Mouse (Mus musculus) retina, postnatal 1 day (tissue): ENCODE data around the gene Plgrkt.
A peak's percentile ranks its signal among the peaks of the same experiment; 100 is the strongest.
"Not testable (repeated sequence)": the region's sequence is repeated elsewhere in the genome, so short reads cannot be mapped to it uniquely, and the experiment has no call there.

Source experiments
- DNase-seq: peaks from one replicate; pipeline ENCODE4 v3.0.0-alpha.2; 2012

Plgrkt gene

DNA sequence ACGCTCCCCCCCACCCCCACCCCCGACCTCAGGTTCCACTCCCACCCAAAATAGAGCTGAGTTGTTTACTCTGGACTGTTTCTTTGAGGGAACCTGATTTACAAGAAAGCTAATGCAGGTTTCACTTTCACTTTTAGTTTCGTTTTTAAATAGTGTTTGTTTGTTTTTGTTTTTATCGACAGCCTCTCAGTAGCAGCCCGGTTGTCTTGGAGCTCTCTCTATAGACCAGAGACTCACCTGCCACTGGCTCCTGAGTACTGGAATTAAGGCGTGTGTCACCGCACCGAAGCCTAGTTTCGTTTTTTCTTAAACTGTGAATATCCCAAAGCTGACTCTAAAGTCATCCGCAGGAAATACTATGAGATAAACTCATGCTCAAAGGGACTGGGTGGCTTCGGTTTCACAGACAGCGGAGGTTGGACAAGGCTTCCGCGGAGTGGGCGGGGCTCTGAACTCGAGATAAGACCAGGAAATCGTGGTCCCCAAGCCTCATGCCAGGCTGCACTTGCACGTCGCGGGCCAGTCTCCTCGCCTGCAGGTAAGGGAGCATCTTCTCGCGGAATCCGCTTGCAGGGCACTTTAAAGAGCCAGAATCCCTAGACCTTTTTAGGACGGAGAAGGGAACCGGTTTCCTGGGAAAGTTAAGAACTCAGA, at the start of gene Plgrkt, which contains the start of gene Cd274:
Plgrkt (minus strand) TSS at position 422 of the 654 bp plus-strand sequence.
Cd274 (plus strand) TSS at position 487 of the 654 bp plus-strand sequence.
- DNase-seq: peak; percentile 72

DNA sequence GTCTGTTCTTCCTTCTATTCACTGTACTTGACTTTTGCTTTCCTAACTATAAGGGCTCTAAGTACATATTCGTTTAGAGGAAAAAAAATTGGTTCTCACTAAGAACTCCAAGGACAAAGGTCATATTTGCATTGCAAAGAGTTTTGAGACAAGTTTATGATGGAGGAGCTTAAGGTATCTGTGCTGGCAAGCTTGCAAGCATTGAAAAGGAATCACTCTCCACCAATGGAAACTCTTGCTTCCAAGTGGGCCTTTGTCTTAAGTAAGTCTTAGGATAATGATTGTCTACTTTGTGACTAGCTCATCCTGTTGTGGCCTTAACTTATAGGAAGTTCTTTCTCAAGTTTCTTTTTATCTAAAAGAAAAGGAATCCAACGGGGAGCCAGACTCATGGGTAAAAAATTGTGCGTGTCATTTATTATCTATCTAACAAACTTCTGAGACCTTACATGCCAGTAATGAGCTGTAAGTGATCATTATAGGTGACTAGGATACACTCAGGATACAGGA, 49.3 kb upstream of the Plgrkt start:
- no peak for DNase-seq

DNA sequence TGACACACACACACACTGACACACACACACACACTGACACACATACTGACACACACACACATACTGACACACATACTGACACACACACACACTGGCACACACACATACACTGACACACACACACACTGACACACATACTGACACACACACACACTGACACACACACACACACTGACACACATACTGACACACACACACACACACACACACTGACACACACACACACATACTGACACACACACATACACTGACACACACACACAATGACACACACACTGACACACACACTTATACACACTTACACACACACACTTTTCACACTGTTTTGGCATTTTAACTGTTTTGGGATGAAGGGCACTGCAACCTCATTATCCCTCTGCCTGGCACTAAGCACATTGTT, 47.7 kb upstream of the Plgrkt start:
- not testable (repeated sequence) for DNase-seq

DNA sequence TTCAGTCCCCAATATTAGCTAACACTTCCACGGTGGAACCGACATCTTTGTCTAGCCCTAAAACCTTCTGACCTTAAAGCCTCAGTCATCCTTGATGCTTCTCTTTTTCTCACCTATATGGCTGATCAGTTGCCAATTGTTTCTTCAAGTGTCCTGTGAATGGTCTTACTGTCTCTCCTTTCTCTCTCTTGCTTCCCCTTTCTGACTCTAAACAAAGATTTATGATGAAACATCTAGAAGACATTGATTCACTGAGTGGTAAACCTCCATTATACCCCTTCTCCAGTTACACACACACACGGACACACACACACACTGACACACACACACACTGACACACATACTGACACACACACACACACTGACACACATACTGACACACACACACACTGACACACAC, 47.3 kb upstream of the Plgrkt start:
- no peak for DNase-seq

DNA sequence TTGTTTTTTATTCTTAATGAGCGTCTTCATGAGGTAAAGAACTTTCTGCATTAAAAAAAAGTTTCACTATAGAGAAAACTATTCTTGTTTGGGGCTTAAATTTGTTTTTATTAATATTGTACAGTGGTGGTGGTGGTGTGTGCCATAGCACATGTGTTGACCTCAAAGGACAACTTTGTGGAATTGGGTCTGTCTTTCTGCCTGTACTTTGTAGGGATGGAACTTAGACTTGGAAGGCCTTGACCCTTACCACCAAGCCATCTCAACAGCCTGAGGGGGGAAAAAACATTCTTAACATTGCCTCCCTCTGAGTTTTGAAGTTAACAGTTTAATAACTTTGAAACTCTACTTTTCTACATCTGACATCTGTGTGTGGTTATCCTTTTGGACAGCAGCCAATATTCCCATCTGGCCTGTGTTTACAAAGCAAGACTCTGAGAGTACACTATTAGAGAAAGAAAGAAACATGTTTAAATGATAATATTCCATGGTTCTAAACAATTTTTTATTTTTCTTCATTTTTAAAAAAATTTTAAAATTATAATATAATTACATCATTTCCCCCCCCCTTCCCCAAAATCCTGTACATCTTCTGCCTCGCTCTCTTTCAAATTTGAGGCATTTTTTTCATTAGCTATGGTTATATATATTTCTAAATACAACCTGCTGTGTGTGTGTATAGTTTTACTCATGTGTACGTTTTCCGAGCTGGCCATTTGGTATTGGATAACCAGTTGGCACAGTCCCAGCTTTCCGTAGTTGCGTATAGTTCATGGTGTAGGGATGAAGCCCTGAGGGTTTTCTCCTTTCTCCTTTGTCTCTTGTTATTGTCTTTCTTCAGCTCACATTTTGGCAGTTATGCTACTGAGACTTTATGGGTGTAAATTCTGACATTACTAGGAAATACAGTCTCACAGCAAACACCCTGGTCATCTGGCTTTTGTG, 45.6 kb upstream of the Plgrkt start:
- DNase-seq: peak; percentile 42

DNA sequence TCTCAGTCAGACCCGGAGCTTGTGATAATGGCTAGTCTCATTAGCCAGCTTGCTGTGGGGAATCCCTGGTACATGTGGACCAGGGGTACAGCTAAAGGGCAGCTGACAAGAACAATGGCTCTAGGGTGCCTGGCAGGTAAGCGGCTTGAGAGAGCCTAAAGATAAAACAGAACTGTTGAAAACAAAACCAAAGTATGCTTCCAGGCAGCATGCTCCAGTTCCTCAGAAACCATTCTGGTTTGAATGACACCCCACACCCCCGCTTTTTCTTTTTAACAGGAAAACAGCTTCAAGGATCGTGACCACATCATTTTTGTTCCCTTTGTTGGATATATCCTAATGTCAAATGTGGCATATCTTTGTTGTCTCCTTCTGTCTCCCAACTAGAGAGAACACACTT, 43.4 kb upstream of the Plgrkt start, which contains the start of gene Pdcd1lg2:
Pdcd1lg2 (plus strand) TSS at position 301 of the 400 bp plus-strand sequence.
- no peak for DNase-seq

DNA sequence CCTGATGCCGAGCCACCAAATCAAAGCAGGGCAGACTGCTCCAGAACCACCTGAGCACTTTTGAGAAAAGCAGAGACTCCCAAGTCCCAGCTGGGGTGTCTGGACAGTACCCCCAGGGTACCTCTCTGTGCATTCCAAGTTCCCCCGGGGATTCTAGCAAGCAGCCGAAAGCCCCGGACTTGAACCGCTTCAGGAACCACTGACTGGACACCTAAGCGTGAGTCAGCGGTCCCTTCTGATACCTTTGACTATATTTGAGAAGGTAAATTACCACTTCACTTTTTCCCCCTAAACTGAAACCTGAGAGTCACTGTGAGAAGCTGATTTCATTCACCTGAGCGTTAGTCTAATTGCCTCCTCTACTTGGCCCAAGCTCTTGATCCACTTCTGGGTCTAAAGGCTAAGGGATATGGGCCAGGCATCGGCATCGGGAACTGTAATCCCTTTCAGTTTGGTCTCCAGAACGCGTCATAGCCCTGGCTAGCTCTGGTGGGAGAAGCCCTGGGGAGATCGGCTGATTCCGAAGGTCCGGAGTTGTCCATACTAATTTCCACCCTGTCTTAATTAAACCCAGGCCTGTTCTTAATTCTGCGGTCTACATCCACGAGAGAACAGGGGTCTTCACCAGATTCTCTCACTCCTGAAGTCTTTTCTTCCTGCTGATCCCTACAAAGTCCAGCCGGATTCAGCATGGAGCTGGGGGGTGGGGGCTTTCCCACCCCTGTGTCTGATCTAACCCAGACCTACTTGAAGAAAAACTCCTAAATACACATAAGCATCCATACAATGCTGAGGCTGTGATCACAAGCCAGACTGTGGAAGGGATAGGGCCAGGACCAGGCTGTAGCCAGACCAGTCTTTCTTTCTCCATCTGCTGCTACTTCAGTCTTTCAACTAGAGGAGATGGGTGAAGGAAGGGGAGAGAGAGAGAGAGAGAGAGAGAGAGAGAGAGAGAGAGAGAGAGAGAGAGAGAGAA, 39.1 kb upstream of the Plgrkt start:
- no peak for DNase-seq

DNA sequence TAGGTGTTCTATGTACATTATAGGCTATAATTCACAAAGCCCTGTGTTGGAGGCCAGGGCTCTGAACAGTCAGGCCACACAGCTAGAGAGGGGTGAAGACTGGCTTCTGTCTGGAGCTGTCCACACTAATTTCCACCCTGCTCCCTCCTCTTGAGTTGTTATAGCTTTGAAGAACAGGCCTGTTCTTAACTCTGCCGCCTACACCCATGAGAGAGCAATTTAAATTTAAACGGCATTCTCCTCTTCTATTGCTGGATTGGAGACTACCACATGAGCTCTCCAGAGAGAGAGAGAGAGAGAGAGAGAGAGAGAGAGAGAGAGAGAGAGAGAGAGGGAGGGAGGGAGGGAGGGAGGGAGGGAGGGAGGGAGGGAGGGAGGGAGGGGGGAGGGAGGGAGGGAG, 38.2 kb upstream of the Plgrkt start:
- no peak for DNase-seq

DNA sequence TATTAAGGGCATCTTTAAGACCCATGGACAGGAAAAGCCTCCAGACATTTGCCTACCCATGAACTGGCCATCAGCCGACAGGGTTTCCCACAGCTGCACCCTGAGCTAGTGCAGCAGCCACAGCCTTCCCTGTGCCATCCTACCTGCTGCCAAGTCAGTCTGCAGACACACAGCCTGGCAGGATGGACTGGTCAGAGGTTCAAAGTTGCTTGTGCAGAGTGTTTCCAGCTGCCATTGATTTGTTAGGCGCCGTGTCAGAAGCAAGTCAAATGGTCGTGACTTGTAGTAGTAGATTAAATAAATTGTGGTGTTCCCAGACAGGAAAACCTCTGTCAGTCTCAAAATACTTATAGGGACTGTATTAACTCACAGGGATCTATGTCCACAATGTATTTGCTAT, 36.1 kb upstream of the Plgrkt start:
- DNase-seq: no peak

DNA sequence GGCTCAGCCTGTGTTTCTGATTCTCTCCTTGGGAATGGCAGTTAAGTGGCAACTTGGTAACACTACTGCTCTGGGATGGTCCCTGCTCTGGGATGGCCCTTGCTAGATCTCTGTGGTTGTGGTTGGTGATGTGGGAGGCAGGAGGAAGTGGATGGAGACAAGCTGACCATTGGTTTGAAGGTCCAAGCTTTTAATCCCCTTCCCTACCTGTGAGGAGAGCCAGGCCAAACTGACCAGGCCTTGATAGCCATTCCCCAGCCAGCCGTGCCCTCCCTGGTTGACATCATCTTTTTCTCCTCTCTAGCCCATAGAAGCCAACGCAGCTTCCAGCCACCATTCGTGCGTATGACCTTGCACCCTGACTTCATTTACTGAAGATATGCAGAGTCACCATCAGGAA, 35.4 kb upstream of the Plgrkt start:
- no peak for DNase-seq

DNA sequence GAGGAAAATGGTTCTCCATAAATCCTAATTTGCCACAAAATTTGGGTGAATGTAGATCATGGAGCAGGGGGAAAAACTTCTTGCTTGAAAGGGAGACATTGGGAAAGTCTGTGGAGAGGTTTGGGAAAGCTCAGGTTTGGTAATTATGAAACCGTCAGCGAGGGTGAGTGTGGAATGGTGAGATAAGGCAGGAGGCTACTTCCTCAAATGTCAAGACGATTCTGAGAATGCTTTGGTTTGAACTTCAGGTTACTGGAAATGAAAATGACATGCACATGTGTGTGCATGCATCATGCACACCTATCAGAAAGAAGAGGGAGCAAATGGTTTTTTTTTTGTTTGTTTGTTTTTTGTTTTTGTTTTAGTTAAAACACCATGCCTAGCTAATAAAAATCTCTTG, 33.3 kb upstream of the Plgrkt start:
- no peak for DNase-seq

DNA sequence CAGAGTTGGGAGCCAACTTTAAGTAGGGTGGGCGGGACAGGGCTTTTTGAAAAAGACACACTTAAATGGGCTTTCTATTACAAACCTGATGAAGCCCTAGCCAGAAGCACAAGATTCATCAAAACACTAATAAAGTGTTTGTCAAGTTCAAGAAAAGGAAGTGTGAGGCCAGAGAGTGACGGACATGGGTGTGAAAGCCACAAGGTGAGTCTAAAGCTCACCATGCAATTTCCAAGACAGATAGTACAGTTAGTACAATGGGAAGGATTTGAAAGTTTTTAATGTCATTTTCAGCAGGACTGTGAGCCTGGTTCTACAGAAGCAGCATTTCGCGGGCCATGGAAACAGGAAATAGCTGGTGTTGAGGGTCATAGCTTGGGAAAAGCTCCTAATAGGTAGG, 32.6 kb upstream of the Plgrkt start:
- DNase-seq: no peak

DNA sequence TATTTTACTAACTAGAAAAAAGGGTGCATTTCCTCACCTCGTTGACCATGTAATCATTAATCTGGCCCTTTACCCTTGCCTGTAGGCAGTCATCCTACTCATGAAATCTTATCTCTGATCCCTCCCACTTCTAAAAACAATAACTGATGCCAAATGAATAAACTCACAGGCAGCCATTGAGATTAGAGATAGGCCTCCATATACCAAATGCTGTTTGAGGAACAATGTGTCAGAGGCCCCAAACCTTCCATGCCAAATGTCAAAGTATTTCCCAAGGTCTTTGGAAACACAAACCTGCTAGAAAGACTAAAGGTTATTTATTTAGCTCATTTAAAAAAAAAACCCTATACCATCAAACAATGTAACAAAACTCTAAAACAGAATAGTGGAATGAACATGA, 29.2 kb upstream of the Plgrkt start:
- DNase-seq: no peak

DNA sequence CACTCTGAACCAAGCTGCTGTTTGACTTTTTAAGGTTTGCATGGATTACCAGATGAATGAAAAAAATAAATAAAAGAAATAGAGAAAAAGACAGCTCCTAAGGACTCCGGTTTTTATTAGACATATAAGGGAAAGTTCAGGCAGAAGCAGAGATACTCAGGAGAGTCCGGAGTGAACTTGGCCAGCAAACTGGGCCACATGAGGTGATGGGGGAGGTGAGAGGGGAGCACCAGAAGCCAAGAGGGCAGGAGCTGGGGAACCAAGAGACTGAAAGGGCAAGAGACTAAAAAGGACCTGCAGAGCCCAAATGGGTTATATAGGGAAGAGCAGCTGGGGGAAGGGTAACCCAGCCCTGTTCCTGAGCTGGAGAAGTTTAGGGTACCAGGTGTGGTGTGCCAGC, 27.5 kb upstream of the Plgrkt start:
- DNase-seq: no peak

DNA sequence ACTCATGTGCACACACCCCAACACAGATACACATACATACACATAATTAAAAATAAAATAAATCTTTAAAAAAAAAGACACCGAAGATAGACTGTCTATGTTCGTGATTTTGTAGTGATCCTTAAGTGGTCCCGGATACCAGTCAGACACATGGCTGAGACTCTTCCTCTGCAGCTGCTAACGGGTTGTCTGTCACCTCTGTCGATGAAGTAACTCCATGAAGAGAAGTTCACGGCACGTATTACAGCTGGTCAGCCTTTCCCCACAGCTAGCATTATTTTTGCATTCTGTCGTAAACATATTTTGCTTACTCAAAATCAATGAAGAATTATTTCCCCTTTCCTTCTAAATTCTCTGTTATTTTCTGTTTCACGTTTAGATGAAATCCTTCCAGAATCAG, 26.1 kb upstream of the Plgrkt start:
- DNase-seq: no peak

DNA sequence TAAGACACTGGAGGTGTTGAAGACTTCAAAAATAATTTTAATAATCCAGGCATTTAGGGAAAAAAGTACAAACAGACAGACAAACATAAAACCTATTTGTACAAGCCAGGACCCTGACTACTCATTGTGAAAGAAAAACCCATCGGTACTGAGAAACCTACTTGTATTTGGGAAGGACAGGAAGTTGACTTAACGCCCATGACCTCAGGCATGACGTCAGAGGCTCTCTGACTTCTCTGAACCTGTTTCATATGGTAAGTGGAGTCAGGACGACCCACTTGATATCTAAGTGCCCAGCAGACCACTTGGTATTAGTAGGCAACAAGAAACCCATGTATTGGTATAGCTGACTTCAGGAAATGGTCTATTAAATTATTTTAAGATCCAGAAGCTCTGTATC, 24.1 kb upstream of the Plgrkt start:
- no peak for DNase-seq

DNA sequence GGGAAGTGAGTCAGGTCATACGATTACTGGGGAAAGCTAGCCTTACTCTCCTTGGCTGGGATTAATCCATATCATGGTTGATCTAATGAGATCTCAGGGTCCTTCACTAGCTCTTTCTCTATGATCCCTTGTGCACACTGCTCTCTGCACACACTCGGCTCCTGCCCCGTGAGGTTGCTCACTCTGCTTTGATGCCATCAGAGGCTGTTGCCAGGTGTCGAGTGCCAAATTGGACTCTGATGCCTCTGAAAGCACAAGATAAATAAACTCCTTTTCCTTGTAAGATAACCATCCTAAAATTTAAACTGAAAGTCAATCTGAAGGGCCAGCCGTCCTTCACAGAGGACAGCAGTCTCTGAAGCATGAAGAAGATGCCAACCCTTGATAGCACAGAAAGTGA, 23.3 kb upstream of the Plgrkt start:
- DNase-seq: no peak

DNA sequence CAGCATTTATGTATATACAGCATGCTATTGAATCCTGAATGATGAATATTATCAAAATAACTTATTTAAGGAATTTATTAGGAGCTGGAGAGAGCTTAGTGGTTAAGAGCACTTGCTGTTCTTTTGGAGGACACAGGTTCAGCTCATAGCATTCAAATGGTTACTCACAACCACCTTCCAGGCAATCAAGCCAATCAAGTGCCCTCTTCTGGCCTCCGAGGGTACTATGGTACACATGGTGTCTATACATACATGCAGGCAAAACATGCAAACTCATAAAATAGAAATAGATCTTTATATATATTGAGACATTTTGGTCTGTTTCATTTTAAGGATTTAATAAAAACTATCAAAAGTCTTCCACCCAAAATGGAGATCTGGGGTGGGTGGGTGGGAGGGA, 21.6 kb upstream of the Plgrkt start:
- DNase-seq: no peak

DNA sequence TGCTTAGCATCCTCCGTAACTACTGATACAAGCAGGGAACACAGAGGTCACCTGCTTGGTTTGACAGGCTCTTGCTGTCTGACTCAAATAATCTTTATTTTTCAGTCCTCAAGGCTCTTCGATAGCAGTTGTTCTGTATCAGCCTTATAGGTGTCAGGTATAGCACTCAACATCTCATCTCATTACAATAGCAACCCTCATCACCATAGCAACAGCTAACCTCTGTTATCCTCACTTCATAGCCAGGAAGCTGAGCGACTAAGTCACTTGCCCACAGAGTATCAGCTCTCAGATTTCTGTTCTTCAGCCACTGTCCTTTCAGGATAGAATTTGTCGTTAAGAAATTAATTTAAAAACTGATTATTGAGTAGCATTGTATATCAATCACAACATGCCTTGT, 18.6 kb upstream of the Plgrkt start:
- DNase-seq: no peak

DNA sequence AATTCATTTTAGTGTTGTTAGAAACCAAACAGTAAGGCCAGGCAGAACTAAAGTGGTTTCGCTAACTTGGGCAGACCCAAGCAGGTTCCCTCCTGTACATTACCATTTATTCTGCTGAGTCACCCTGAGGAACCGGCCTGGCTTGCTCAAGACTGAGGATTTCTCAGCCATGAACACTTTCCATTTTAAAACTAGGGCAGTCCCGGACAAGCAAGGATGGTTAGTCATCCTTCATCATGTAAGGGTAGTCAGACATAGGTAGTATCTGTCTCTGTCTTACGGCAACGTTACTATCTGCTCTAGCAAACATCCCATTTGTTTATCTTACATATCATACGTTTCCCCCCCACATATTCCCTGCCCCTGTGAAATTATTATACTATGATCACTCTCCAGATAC, 17.8 kb upstream of the Plgrkt start:
- no peak for DNase-seq

DNA sequence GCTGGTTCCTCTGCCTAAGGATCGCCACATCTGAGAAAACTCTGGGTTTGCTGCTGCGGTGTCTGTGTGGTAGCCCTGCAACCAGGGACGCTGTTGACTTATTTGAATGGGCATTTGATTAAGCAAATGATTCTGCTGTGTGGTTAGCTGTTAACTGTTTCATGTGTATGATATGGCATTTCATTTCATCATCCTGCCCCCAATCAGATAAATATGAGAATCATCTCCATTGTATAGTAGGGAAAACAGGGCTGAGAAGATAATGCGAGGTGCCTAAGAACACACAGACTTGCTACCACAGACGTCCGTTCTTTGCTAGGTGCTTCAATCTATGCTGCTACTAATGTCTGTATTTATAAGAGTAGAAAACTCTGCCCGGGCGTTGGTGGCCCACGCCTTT, 17.2 kb upstream of the Plgrkt start:
- DNase-seq: no peak

DNA sequence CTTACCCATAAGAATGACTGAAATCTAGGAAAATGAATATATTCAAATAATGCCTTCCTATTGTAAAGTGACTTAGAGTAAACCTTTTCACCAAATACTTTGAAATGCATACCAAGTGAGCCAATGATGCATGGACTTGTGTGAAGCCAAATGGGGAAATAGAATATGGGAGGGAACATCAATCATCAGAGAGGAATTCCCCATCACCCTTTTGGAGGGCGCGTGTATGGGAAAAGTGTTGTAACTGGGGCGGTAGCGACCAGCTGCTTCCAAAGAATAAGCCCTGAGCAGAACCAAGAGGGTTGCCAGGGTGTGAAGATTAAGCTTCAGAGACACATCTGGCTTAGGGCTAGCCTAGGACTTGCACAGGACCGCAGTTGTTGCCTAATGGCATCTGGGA, 16.2 kb upstream of the Plgrkt start:
- DNase-seq: no peak
